Mouse (Mus musculus) ES-CJ7 (cell line): ENCODE results near the gene Slc13a4.

Source experiments
- DNase-seq: peaks from one replicate; pipeline ENCODE4 v3.0.0; 2011; ENCODE audit warnings: low read depth, low spot score

Gene Slc13a4

DNA sequence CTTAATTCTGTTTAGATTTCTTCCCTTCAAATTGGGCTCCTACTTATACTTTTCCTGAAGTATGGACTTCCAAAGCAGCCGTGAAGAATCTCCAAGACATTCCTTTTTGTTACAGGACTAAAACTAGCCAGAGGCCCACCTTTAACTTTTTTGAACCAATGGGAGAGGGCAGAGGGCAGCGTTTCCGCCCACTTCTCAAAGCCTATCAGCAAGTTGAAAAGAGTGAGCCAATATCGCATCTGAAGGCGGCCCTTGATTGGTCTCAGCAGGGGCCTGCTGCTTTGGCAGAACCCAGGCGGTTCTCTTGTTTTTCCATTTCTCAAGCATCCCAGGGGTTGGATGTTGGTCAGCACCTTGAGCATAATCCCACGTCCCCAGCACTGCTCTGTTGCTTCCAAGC, at the start of gene Slc13a4:
TSS of gene Slc13a4 (minus strand) at position 95 of the 400 bp plus-strand sequence.
- peak; percentile 50 for DNase-seq

DNA sequence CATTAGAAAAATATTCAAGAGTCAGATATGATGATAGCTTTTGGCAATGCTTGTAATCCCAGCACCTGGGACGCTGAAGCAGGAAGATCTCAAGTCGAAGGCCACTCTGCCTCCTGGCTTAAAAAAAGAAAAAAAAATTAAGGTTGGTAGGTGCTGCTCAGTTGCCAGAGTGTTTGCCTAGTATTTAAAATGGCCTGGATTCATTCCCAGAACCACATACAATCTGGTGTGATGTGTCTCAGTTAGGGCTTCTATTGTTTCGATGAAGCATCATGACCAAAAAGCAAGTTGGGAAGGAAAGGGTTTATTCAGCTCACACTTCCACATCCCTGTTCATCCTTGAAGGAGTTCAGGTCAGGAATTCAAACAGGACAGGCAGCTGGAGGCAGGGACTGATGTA, 47.4 kb upstream of the Slc13a4 start:
- no peak for DNase-seq

DNA sequence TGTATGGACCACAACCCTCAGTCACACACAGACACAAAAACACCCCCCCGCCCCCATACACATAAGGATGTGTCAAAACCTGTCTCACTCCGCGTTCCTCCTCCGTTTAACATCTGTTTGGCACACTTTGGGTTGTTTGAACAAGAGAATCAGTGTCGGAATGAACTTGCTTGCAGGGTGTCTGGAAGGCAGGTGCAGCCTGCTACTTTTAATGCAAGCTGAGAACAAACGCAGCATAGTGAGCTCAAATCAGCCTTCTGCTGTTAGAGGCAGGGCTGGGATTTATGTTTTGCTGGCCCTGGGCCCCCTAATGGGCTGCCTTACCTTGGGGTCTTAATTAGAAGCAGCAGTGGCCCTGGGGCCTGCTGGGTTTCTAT, 46.7 kb upstream of the Slc13a4 start:
- DNase-seq = no peak

DNA sequence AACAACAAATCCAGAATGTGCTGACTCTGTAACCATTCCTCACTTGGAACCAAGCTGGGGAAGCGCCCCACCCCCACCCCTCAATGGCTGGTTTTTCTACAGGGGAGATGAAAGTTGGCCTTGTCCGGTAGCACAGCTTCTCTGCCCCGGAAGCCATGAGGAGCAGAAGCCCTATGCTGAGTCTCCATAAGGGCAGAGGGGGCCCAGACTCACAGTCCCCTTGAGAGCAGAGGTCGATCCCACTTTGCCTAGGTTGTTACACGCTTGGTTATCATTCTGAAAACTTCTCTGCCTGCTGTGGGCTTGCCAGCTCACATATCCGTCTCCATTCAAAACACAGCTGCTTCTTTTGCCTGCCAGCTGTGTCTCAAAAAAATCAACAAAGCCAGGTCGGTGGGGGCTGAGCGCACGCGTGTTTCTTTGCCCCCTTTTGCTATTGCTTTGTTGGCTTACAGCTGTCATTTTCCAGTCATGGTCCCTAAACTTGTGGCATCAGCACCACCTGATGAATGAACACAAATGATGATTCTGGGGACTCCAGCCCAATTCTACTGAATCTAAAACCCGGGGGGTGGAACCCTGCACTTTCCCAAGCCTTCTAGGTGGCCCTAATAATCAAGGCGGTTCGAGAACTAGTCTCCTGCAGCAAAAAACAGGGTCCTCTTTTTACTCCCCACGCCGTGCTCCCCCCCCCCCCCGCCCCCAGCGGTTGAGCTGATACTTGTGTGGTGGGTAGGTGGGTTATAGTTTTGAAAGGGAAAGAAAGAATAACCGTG, 46.1 kb upstream of the Slc13a4 start:
- no peak for DNase-seq

DNA sequence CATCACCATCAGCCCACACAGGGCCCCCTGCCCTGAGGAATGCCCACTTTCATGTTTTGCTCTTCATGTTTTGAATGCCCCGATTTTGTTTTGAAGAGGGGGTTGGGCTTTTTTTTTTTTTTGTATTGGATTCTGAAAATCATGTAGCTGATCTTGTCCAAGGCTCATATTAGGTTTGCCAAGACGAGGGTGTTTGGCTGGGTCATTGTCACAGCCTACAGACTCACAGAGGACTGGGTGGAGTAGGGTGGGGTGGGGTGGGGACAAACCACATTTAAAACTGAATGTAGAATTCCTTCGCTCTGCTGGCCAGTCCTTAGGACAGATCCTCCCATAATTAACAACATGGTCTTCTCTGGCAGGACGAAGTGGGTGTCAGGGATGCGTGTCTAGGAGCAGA, 45.5 kb upstream of the Slc13a4 start:
- DNase-seq = no peak

DNA sequence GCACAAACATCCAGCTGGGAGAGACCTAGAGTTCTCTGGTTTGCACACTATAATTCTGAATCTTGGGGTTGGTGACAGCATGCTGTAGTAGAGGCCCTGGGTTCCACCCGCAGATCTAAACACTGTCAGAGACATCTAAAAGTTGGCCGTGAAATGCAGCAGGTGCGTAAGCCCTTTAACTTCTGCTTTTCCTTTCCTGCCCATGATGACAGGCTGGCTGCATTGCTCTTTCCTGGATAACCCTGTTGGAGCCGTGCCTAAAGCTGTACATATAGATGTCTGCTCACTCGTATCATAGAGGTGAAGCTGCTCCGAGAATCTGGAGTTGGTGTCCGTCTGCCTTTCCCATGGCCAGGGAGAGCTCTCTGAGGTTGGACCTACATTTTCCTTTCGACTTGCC, 44.9 kb upstream of the Slc13a4 start:
- no peak for DNase-seq

DNA sequence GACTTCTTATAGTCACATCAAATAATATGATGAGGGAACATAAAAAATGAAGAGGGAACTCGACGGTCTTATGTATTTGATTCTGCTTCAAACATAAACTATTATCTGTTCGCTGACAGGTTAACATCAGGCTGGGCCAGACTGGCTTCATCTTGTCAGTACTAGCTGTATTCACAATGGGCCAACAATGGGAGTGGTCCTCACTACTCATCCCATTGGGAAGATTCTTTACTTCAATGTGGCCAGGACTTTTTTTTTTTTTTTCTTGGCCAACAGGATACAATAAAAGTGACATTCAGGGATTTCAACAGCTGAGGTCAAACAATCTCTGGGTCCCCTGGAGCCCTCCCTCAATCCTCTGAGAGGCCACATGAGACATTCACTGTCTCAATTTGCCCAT, 43.9 kb upstream of the Slc13a4 start:
- DNase-seq = peak; percentile 71

DNA sequence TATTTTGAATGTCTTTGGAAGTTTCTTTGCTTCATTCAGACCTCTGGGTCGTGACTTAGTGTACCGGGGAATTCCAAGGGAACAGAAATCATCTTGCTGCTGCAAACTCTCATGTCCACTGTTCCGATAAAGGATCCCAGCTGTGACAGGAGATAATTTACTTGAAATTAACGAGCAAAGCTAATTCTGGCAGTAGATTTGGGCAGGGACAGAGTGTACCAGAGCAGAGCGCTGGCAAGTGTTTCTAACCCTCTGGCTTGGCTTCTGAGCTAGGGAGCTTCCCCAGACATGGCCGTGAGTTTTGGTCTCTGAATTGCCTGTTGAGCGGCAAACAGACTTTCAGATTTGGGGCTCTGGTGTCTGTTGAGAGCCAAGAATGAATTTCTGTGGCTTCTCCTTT, 41.9 kb upstream of the Slc13a4 start:
- no peak for DNase-seq

DNA sequence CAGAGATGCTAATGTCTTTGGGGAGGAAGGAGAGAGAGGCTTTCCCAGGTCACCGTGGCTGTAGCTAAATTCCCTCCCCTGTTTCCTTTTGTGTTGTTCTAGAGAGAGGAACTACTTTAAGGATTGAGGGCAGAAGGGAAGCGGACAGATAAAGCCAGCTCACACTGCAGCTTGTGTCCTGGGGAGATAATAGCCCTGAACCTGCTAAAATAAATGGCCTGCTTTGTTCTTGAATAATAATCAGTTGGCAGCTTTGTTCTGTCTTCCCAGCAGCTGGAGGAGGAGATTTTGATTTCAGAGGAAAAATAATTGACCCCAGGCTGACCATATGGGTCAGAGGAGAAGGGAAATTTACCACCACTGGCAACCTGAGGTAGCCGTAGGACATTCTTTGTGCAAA, 30.7 kb upstream of the Slc13a4 start:
- no peak for DNase-seq

DNA sequence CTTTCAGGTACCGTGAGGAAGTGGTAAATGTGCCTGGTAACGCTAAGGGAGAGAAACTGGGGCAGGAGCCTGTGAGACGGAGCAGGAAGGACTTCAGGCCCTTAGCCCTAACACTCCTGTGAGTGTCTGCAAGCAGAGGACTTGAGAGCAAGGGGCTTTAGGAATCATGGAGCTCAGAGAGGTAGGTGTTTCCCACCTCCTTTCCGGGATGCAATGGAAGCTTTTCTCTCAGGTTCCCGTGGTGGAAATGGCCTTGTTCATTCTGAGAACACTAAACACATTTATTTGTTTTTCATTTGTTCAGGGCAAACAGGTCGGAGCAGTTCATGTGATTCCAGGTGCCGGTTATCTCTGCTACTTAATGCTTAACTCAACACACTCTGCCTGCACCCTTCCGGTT, 29.9 kb upstream of the Slc13a4 start:
- DNase-seq = no peak

DNA sequence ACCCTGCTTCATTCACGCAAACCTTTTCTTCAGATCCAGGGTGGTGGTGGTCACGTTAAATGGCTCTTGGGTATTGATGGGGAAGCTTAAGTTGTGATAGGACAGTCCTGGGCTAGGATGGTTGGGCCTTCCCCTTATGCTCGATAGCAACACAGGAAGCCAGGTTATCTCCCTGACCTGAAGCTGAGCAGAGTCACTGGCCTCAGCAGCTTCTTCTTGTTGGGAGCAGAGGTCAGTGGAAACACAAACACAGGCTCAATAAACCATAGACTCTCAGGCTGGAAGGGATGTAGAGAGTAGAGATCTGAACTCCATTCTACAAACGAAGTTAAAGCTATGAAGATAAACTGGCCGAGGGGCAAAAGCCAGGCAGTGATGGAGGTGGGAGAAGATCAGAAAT, 27.5 kb upstream of the Slc13a4 start:
- no peak for DNase-seq

DNA sequence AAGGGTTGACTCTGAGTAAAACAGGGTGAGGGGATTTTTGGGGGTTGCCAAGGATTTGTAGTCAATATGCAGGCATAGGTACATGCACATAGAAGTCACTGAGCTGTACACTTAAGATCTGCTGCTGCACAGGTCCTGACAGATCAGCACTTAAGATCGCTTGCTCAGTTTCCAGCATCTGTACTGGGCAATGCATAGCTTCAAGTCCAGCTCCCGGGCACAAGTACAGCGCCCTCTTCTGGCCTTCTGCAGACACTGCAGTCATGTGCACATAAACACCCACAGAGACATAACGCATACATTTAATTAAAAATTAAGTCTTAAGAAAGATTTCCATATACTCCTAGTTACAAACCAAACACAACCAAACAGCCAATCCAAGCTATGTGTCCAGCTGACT, 26.3 kb upstream of the Slc13a4 start:
- peak; percentile 36 for DNase-seq

DNA sequence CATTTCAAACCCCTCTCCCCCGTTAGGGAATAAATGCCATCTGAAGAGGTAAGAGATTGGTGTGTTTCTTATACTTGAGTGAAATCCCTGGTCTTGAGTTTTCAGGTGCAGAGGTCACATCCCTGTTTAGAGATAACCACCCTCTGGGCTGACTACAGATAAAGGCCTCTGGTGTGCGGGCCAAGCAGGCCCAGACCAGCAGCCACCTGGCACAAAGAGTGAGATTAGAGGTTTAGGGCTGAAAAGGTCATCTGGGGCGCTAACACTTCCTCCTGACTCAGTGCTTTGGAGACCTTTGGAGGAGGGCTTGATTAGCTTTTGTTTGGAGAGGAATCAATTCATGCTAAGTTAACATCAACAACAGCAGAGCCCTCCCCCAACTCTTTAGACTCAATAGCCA, 25.7 kb upstream of the Slc13a4 start:
- no peak for DNase-seq

DNA sequence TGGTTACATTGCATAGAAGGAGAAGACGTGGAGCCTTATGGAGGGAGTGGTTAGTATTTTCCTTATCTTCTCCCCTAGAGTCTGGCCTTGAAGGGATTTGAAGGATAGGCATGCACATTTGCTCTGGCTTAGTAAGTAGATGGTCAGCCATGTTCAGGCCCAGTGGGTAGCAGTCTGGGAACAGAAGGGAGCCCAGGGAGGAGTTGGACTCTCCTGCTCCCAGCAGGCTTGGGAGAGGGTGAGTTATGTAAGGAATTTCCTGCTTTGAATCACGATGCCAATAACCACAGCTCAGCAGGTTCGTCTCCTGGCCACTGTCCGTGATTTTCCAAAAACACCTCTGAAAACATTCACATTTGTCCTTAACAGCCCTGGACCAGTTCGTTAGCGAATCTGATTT, 22.9 kb upstream of the Slc13a4 start:
- DNase-seq = no peak

DNA sequence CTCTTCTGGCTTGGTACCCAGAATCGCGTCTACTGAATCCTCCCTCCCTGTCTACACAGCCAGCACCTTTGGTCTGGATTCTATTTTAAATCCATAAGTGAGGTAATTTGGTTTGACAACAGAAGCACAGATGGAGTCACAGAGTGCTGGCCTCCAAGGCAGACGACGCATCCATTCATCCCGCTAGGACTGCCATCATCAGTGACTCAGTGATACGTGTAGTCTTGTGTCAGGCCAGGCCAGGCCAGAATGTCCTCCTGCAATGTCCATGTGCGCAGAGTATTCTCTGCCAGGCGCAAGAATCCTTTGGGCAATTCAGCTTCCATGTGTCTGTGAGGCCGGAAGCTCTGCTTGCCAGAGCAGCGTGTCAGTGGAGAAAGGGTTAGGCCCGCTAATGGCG, 22.0 kb upstream of the Slc13a4 start:
- DNase-seq = no peak

DNA sequence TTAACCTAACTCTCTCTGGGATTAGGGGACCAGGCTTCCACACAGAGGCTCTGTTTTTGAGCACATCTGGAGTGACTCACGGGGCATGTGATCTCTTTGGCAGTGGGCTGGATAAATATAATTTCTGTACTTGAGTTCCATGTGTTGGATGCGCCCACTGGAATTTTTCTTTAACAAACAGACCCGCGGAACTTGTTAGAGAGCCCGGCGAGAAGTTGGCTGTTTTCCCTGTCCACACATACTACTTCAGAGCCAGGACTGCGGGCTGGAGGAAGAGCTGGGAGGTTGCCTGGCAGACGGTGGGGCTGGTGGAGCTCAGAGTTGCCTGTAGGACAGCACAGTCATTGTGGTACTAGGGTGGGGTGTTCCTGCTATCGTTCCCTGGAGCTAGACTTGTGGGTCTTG, 18.2 kb upstream of the Slc13a4 start, which contains the start of gene Fam180a:
TSS of gene Fam180a (minus strand) at position 31 of the 405 bp plus-strand sequence.
- no peak for DNase-seq

DNA sequence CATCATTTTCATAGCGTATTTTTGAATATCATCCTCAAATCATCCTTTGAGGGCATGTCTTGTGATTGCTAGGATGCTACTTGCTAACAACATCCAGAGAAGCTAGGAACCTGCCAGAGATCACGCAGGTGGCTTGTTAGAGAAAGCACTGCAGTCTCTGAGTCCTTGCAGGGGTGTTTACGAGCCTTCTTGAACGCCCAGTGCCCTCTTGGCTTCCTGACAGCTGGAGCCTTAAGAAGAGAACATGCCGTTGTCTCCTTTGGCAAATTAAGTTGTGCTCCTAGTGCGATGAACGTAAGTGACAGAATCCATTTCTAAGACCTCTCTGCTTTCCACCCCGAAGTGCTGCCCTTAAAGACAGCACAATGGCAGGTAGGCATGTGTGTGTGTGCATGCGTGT, 16.4 kb upstream of the Slc13a4 start:
- no peak for DNase-seq

DNA sequence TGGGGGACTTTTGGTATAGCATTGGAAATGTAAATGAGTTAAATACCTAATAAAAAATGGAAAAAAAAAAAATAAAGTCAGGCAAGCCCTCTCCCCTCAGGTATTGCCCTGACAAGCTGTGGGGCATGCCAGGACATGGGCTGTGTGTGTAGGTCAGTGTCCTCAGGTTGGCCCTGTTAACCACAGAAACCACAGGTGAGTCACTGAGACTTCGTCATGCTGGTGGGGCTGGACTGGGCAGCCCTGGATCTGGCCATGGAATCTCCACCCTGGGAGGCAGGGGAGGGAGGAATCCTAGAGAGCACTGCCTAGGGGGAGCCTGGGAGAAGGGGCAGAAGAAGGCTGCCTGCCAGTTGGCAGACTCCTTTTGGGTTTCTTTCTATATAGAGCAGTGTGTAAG, 15.1 kb upstream of the Slc13a4 start:
- DNase-seq = no peak

DNA sequence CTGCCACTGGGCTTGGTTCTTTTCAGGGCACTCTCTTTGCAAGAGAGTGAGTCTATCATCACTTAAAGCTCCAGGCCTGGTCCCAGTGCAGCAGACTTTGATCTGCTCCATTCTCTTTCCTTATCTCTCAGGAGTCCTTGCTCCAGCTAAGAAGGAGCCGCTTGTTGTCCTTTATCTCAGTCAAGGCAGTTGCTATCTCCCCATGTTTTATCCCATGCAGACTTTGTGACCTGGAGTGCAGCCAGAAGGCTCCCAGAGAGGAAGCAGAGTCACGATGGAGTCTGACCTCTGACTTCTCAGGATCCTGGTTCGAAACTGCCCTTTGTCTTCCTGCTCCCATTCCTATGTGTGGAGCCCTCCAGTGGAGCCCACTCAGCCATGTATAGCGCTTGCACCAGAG, 13.2 kb upstream of the Slc13a4 start:
- DNase-seq = no peak

DNA sequence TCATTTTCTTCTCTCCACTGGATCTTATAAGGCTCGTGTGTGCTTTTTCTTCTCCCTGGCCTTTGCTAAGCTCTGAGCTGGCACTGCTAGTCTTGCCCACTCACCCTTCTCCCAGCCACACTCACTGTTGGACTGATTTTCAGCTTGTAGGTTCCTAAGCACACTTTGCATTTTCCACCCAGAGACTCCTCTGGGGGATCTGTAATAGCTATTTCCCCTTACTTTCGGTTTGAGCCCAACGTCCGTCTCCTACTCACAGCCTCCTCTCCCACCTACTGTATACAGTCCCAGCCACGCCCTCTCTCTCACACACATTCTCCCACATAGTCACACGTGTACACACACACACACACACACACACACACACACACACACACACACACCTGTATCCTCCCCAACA, 11.9 kb upstream of the Slc13a4 start:
- no peak for DNase-seq

DNA sequence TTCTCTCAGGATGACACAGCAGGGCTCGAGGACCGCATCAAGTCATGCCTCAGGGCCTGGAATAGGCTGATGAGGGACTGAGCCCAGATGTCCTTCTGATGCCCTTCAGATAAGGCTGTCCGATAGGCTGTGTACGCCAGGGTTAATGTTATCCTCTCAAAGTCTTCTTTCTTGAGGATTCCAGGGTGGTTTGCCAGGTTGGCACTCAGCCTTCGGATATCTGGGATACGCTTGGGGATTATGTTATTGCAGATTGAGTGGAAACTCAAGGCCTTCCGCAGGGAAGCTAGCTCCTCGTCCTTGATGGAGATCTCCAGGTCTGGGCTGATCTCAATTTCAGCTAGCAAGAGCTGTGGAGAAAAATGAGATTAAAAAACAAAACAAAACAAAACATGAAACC, 5.6 kb upstream of the Slc13a4 start:
- no peak for DNase-seq

DNA sequence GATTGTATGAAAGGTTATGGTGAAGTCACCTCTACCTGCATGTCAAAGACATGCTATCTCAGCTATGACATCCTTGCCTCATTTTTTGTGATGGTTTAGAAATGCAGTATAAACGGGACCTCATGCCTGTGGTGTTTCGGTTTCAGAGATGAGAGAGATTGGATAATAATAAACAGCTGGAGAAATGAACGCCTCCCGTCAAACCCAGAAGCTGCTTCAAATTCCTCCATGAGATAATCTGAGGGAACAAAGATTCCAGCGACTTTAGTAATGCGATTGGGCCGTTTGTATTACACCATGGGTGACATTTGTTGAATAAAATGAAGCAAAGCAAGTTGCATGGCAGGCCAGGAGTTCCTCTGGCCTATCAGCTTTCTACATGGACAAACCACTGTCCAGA, 1.5 kb upstream of the Slc13a4 start:
- DNase-seq = no peak

DNA sequence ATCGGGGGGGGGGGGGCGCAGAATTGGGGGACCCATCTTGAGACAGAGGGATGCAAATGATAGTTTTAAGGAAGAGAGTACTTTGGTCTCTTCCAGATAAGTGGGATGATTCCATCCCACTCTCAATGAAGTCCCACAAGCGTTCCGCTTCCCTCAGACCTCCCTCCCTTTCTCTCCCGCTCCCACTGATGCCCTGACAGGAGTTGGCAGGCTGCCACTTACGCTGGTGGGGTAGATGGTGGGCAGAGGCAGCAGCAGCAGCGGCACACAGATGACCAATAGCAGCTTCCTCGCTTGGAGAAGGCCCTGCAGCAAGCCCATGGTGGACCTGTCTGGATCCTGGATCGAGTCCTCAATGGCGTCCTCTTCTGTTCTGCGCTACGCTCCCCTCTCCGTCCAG, 795 bp downstream of the Slc13a4 start:
- DNase-seq = no peak

DNA sequence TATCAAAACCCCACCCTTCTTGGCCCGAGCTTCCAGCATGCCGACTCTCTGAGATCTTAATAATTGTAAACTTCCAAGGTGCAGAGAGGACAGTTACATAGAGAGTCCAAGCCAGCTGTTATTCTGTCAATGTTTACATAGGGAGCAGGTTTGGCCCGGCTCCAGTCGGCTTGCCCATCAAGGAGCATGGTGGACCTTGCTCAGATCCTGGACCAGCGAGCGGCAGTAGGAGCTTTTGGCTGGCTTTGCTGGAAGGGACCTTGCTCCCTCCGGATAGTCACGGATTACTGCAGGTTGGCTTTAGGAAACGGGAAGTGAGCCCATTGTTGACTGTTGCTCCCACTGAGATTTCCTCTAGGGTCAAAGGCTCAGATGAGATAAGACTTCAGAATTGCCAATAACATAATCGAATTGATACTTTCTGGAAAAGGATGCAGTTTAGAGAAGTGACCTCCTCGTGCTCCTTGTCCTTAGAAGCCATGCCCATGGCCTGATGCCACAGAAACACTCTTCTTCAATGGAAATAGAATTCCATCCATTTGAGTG, 4.5 kb downstream of the Slc13a4 start:
- no peak for DNase-seq
